Mouse (Mus musculus) embryonic stem cell, embryonic (primary cell): ENCODE data around the gene Rph3al.

ENCODE experiments used
- CTCF ChIA-PET, 4 experiments: fragments of 300-600 bp in 2 of 4; fragments of 350-600 bp in 2 of 4; sonication (Branson Sonifier 250); formaldehyde crosslinking; loops; one replicate each; lab custom pipeline; 2022; ENCODE audit warnings: inconsistent platforms in 2 of 4; lab: Charles Lee
- POLR2A ChIA-PET, 4 experiments: fragments of 300-600 bp in 2 of 4; fragments of 350-600 bp in 2 of 4; sonication (Branson Sonifier 250); formaldehyde crosslinking; loops; one replicate each; lab custom pipeline; 2022; ENCODE audit warnings: antibody characterized with exemption in 4 of 4, inconsistent platforms in 1 of 4; lab: Charles Lee

Rph3al gene

GRCm38 (mm10) chr11:75792535-75792934, 145.7 kb downstream of the Rph3al start:
- POLR2A ChIA-PET = interaction anchor here in 2 of 4 experiments (0.7 to 2.3 kb wide), 9 partner anchors 10 to 164 kb away, joined by 3 to 6 read pairs (median 3); partner anchors contain the start of gene Ywhae (in 1 of the 2)
- CTCF ChIA-PET = interaction anchor here in 3 of 4 experiments (0.5 to 1.7 kb wide), 5 partner anchors 10 to 332 kb away, joined by 3 to 4 read pairs (median 3); no protein-coding TSS in a partner anchor

GRCm38 (mm10) chr11:75785897-75786296, 152.3 kb downstream of the Rph3al start:
- CTCF ChIA-PET = interaction anchor here in 3 of 4 experiments (0.6 to 2.4 kb wide), 4 partner anchors 10 to 181 kb away, joined by 3 to 5 read pairs (median 4); no protein-coding TSS in a partner anchor
- POLR2A ChIA-PET = interaction anchor here in 1 of 4 experiments (1.0 to 1.7 kb wide), 2 partner anchors 10 to 19 kb away, joined by 3 to 4 read pairs; no protein-coding TSS in a partner anchor

- ChIA-PET POLR2A (interaction anchor here in 1 of 4 experiments (1.2 kb wide), 1 partner anchor 30 kb away, joined by 3 read pairs; no protein-coding TSS in a partner anchor), CTCF (interaction anchor here in 3 of 4 experiments (0.6 to 4.9 kb wide), 9 partner anchors 8 to 183 kb away, joined by 3 to 57 read pairs (median 21); no protein-coding TSS in a partner anchor)
Observed at GRCm38 (mm10) chr11:75783799-75784198, 154.4 kb downstream of the Rph3al start.

- ChIA-PET POLR2A (interaction anchor here in 3 of 4 experiments (0.6 to 1.7 kb wide), 11 partner anchors 10 to 259 kb away, joined by 3 to 11 read pairs (median 3); no protein-coding TSS in a partner anchor), CTCF (interaction anchor here (0.5 to 4.9 kb wide), 49 partner anchors 11 to 784 kb away, joined by 3 to 57 read pairs (median 4); partner anchors contain the start of genes 1700016K19Rik (in 1 of the 4) and Timm22 (in 1 of the 4))
Observed at GRCm38 (mm10) chr11:75781919-75782318, 156.3 kb downstream of the Rph3al start.
